Mouse (Mus musculus) layer of hippocampus, postnatal 25 days (tissue): ENCODE measurements around the gene Zfp219. TPM values are rescaled to one million over a fixed set of nuclear protein-coding genes. Genes with fewer than 3 reads are reported as not detected.

Source experiments
- DNase-seq, 2 experiments: peaks; one replicate each; pipeline ENCODE4 v3.0.0; 2022; ENCODE audit warnings: mixed read lengths in 2 of 2, low spot score in 1 of 2; ENCODE audit errors: extremely low spot score in 1 of 2
- total RNA-seq, 2 experiments: library from RNA; stranded (reverse); gene quantifications; 2 replicates each; pipeline ENCODE4 v1.2.3; 2021

Gene Zfp219
- total RNA-seq, 2 experiments from 2014 or later: 36.0 to 39.0 TPM

- DNase-seq: no peak
Observed at GRCm38 (mm10) chr14:52019051-52019589, 1.4 kb downstream of the Zfp219 start.

DNA sequence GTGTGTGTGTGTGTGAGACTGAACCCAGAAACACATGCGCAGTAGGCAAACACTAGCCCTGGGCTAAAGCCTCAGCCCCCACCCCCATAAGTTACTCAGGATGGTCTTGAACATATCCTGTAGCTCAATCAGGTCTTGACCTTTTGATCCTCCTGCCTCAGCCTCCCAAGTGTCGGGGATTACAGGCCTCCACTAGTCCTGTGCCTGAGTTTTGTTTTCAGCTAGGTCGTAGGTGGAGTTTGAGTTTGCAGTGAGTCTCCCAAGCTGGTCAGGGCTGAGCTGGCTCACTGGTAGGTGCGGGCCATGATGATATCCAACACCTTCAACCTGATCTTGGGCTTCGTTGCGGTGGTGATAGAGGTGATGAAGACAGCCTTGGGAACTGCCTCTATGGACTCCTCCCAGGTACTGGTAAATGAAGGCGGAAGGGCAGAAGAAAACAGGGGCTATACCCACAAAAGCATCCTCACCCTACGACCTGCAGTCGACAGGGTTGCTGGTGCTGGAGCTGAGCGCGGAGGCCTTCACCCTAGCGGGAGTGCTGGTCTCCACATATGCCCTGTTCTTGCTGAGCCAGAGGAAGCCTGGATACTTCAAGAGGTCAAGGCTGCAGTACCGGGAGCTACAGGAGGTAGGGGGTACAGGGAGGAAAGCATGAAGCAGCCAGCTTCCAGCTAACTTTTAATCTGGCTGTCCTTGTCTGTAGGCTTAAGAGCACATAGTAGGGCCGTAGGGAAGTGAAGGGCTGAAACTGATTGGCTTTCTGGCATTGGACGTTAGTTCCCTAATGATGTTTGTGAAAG lies 2.1 kb downstream of the Zfp219 start:
- no peak for DNase-seq

- DNase-seq: no peak
Observed at GRCm38 (mm10) chr14:52017662-52018061, 2.9 kb downstream of the Zfp219 start.

DNA sequence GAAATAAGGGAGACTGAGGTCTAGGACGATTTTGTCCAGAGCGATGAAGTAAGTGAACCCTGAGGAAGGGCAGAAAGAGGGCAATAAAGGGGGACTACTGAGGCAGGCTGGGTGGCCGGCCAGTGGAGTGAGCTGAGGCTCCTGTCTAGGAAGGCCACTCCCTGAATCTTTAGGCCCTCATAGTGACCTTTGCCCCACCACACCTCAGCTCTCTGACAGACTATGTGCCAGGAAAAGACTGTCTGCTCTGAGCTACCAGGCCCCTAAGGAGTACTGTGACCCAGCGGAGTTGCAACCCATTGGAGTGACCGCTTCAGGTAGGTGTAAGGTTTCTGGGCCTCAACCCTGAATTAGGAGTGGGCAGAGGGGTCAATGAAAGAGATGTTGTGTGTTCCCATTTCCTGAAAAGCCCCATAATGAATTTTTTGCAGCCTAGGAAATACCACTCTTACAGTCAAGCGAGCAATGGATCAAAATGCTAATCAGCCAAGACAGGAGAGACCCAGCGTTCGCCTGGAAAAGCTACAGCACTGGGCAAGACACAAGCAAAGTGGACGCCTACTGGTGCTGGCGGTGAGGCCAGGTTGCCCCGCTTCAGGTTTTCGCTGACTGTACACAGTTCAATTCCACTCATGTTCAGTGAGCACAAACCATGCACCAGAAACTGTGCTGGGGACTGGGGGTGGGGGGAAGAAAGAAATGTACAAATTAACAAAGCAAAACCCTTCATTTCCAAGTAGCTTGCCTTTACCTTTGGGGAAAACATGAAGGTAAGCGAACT lies 3.7 kb downstream of the Zfp219 start:
- DNase-seq: no peak

DNA sequence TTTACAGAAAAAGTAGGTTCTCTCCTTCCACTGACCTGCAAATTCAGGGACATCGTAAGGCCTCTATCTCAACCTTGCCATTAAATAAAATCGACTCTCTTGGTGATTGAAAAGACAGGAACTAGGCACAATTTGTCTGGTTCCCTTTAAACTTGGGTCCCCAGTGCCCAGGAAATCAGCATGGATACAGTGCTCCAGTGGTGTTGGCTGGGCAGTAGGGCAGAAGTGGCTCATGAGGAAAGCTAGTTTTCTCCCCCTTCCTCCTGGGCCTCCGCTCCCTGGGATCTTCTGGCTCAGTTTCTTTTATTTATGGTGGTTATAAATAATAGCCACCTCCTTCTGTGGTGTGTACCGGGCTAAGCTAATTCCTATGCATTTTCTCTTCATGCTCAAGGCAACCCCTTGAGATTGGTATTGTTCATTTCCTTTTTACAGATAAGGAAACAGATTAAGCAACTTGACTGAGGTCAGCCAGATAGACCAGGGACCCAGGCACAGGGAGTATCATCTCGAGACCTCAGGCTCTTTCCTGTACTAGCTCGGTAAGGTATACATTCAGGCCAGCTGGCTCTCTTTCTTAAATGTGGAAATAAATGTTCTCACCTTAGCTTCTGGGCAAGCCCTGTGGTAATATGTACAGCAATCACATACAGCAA lies 5.0 kb downstream of the Zfp219 start, which contains the start of gene Tmem253:
Gene Tmem253, plus strand, starts transcription at position 214 of the 656 bp plus-strand sequence.
- no peak for DNase-seq

- no peak for DNase-seq
Observed at GRCm38 (mm10) chr14:52014761-52015311, 5.7 kb downstream of the Zfp219 start.

- DNase-seq: no peak
Observed at GRCm38 (mm10) chr14:52014271-52014760, 6.2 kb downstream of the Zfp219 start.

DNA sequence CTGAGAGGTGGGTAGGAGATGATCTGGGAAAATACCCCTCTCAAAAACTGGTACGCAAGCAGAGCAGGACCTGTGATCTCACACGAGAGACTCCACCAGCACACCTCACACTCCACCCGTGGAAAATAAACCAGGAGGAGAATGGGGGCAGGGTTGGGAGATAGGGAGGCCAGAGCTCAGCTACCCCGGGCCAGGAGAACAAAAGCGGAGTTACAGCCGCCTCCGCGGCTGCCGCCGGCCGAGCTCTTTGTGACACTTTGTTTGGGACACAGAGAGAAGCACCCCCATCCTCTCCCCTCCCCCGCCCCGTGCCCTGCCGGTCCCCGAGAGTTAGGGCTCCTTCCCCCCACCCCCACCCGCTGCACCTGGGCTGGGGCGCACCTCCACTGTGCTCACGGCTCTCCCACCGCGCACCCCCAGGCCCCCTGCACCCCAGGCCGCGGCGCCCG lies 6.7 kb downstream of the Zfp219 start:
- DNase-seq: no peak

GRCm38 (mm10) chr14:52013021-52013610 lies 7.4 kb downstream of the Zfp219 start:
- no peak for DNase-seq

GRCm38 (mm10) chr14:52012553-52012952 lies 8.0 kb downstream of the Zfp219 start:
- no peak for DNase-seq

DNA sequence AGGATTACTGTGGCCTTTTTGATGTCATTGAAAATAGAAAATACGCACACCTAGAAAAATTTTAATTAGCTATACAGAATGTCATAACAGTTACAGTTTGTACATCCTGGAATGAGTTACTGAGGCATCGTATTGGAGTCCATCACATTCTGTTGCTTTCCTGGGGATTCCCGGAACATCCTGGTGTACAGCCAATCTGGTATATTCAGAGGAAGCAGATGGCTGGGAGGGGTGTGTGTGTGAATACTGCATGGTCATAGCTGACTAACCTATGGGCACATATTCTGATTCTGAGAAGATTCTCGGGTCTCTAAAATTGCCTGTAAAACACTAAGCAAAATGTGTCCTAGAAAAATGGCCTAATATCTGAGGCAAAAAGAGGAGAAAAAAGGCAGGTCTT lies 8.4 kb downstream of the Zfp219 start:
- DNase-seq: no peak

- no peak for DNase-seq
Observed at GRCm38 (mm10) chr14:52011683-52012082, 8.8 kb downstream of the Zfp219 start.

GRCm38 (mm10) chr14:52010446-52011111 lies 10.0 kb downstream of the Zfp219 start:
- peak in 1 of 2 experiments; percentile 49 for DNase-seq

DNA sequence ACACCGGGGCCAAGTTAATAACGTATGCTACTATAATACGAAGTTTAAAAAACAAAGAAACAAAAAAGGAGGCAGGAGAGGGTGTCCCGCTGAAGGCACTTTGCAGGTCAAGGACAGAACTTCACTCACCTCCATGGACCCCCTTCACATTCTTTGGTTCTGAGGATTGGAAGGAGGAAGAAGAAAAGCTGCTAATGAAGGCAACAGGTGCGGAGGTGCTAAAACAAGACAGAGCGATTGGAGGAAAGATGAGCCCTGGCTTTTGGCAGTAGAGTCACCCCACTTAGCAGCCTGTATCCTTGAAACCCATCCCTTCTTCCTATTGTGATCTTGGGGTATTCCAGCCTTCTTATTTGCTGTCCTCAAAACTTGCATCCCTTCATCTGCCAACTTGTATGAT lies 10.7 kb downstream of the Zfp219 start:
- no peak for DNase-seq

- DNase-seq: no peak
Observed at GRCm38 (mm10) chr14:52009361-52009760, 11.2 kb downstream of the Zfp219 start.

DNA sequence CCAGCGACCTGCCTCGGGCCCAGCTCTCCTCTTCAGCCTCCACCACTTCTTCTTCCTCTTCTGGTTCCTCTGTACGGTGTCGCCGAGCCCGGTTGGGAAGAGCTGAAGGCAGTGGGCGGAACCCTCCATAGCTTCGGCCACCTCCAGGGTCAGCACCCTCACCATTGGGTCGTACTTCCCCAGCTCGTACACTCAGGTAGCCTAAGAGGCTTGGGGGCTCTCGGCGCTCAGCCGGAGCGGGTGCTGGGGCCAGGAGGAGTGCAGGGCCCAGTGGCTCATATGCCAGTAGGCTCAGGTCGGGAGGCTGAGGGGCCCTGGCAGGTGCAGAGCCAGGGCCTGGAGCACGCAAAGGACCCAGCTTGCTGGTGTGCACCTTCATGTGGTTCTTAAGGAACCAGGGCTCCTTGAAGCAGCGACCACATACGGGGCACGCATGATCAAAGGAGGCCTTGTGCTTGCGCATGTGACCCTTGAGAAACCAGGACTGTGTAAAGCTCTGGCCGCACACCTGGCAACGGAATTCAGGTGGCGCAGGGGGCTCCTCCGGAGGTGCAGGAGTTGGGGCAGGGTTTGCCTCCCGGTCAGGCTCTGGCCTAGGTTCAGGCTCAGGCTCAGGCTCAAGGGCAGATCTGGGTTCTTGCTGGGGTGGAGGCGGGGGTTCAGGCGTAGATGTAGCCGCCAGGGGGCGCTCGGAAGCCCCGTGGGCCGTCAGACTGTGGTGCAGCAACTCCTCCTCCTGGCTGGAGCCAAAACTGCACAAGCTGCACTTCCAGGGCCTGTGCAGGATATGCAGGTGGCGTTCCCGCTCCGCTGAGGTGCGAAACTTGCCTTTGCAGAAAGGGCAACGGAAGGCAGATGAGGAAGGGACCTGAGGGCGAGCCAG lies 12.0 kb downstream of the Zfp219 start:
- peak; percentile 94 to 97 for DNase-seq

GRCm38 (mm10) chr14:52006771-52007170 lies 13.8 kb downstream of the Zfp219 start:
- no peak for DNase-seq

DNA sequence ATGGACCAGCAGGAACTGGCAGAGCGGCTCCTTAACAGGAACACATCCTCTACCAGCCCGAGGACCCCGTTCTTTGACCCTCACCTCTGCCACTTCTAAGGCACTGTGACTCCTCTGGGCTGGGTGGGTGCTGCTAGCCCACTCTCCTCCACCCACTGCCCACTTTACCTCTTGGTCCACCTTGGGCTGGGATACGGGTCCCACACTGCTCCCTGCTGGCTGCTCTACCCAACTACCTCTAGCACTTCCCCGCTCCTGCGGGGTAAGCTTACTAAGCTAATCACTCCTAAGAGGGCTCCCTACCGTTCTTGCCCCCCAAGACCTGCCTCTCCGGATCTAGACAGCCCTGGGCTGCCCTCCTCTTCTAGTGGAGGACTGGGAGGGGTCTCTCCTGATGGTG lies 14.3 kb downstream of the Zfp219 start:
- DNase-seq: no peak
